Mouse (Mus musculus) liver, embryonic 12.5 days (tissue): Measurements from ENCODE around the gene Cpm. TPM values are rescaled to one million over a fixed set of nuclear protein-coding genes. Genes with fewer than 3 reads are reported as not detected.
"Not testable (repeated sequence)": the region's sequence is repeated elsewhere in the genome, so short reads cannot be mapped to it uniquely, and the experiment has no call there.

Experiments used
- ATAC-seq: fragments of 200-750 bp; cut with Nextera tagmentation; 2 replicates; pipeline ENCODE4 v1.8.0; 2017; ENCODE audit warnings: moderate number of reproducible peaks, mild to moderate bottlenecking, moderate library complexity
- H3K27ac ChIP-seq: fragments of 300-500 bp; sonication (generic); 2 replicates; pipeline ENCODE4 v1.5.1; 2016; ENCODE audit warnings: mild to moderate bottlenecking
- H3K27me3 ChIP-seq: fragments of 300-500 bp; sonication (generic); replicated peaks from 2 replicates; pipeline ENCODE4 v1.6.1; 2016; ENCODE audit warnings: mild to moderate bottlenecking, moderate library complexity
- H3K36me3 ChIP-seq: fragments of 300-500 bp; sonication (generic); 2 replicates; pipeline ENCODE4 v1.6.1; 2016; ENCODE audit warnings: mild to moderate bottlenecking, moderate library complexity
- H3K4me1 ChIP-seq: fragments of 300-500 bp; sonication (generic); 2 replicates; pipeline ENCODE4 v1.6.1; 2016
- H3K4me2 ChIP-seq: fragments of 300-500 bp; sonication (generic); 2 replicates; pipeline ENCODE4 v1.6.1; 2016; ENCODE audit warnings: mild to moderate bottlenecking, moderate library complexity
- H3K4me3 ChIP-seq: fragments of 300-500 bp; sonication (generic); 2 replicates; pipeline ENCODE4 v1.5.1; 2016; ENCODE audit warnings: mild to moderate bottlenecking, moderate library complexity
- H3K9ac ChIP-seq: fragments of 300-500 bp; sonication (generic); 2 replicates; pipeline ENCODE4 v1.6.1; 2016; ENCODE audit warnings: mild to moderate bottlenecking, moderate library complexity
- H3K9me3 ChIP-seq: fragments of 300-500 bp; sonication (generic); replicated peaks from 2 replicates; pipeline ENCODE4 v1.6.1; 2016; ENCODE audit warnings: mild to moderate bottlenecking, moderate library complexity
- WGBS: fragments of 180-500 bp; shearing (Covaris S2); methylation state at CpG from one replicate; pipeline ENCODE4 v1.1.7; 2016; ENCODE audit not compliant: insufficient replicate concordance; 5-methylcytosine and 5-hydroxymethylcytosine counted together
- polyA plus RNA-seq: library from polyadenylated mRNA; unstranded; fragments of >200 nt; fragmentation: Nextera tagmentation; extraction: Ambion mirVana; gene quantifications from 2 replicates; pipeline ENCODE4 v1.2.1, GENCODE M21; 2016

Gene Cpm
- polyA plus RNA-seq, 1 experiment from 2014 or later = 30.7 TPM

DNA sequence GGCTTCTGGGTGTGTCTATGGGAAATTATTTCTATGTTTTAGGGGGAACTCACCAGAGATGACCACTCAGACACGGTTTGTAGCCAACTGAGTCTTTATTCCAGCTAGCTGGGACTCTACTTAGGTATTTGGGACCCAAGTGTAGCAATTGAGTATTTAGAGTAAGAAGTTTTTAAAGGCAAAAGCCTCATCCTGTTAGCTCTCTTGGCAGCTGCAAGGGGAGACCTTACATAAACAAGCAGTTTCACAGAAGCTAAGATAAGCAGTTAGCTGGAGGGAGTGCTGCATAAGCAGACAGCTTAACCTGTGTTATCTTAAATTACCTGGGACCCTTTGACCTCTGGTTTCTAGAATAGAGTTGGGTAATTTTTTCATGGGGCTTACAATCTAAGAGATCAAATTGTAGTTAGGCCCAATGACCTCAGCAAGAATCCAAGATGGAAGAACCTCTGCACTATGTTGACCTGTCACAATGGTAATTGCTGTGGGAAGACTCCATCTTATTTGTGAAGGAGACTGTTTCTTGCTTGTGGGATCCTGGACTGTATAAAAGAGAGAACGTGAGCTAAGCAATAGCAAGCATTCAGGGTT is 18.4 kb upstream of the Cpm start:
- ATAC-seq = no peak
- H3K27me3 ChIP-seq = no peaks in the 10 kb centered on the region
- H3K9me3 ChIP-seq = no peaks in the 10 kb centered on the region
- no peak overlapping the region for H3K4me2 ChIP-seq
- no peak overlapping the region for H3K27ac ChIP-seq
- no peaks in the 10 kb centered on the region for H3K36me3 ChIP-seq
- WGBS = 58% methylated on average over 2 of the region's 2 CpGs
- H3K9ac ChIP-seq = no peak overlapping the region
- H3K4me1 ChIP-seq = no peaks in the 10 kb centered on the region
- H3K4me3 ChIP-seq = no peak overlapping the region

GRCm38 (mm10) chr10:117611503-117611902 is 17.8 kb upstream of the Cpm start:
- Histone ChIP-seq H3K9me3 (no peaks in the 10 kb centered on the region), H3K27ac (no peak overlapping the region), H3K4me1 (no peaks in the 10 kb centered on the region), H3K27me3 (no peaks in the 10 kb centered on the region), H3K4me2 (no peak overlapping the region), H3K9ac (no peak overlapping the region), H3K36me3 (no peaks in the 10 kb centered on the region), H3K4me3 (no peak overlapping the region)
- ATAC-seq = no peak
- 68% methylated on average over 2 of the region's 2 CpGs for whole genome bisulfite sequencing

- H3K9me3 ChIP-seq = no peaks in the 10 kb centered on the region
- no peak for ATAC-seq
- H3K27ac ChIP-seq = no peak overlapping the region
- WGBS = 60% methylated on average over 2 of the region's 2 CpGs
- no peaks in the 10 kb centered on the region for H3K27me3 ChIP-seq
- no peaks in the 10 kb centered on the region for H3K36me3 ChIP-seq
- no peak overlapping the region for H3K9ac ChIP-seq
- H3K4me1 ChIP-seq = no peaks in the 10 kb centered on the region
- H3K4me3 ChIP-seq = no peak overlapping the region
- H3K4me2 ChIP-seq = no peak overlapping the region
Measured at GRCm38 (mm10) chr10:117611976-117612375, 17.3 kb upstream of the Cpm start.

DNA sequence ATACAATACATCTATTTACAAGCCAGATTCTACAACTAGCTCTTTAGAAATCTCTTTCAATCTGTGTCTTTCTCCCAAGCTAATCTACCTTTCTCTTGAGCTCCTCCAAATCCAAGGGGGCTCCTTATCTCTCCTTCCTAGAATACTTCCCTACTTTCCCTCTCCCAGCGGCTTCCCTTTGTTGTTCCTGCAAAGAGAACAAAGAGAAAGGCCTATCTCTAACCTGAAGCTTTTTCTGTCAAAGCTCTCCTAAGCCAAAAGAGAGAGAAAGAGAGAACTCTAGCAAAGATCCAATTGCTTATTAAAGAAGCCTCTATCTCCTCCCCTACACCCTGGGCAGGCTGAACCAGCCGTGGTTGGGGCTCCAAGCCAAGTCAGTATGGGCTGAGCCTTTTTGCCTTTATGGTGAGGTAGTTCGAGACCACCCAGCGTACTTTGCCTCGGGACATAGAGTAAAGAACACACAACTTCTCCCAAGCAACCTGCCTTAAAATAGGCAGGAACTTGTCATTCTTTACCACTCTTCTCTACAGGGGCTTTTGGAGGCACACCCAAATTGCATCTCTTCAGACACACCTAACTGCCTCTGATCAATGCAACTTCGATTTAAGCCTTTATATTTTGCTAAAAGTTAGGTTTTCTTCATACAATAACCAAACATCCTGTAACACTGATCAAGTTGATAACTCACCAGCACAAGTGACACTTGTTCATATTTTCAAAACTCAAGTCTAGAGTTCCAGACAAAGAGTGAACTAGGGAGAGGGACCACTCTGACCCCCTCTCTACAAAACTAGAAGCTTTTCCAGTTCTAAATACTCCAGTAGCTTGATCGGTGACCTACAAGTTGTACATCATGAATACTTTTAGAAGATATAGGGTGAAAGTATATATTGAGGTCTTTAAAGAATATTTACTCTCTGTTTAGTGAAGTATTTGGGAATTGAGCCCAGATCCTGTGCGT is 16.4 kb upstream of the Cpm start:
- H3K36me3 ChIP-seq = no peaks in the 10 kb centered on the region
- H3K4me2 ChIP-seq = no peak overlapping the region
- ATAC-seq = no peak
- no peak overlapping the region for H3K4me3 ChIP-seq
- no peaks in the 10 kb centered on the region for H3K9me3 ChIP-seq
- H3K4me1 ChIP-seq = no peaks in the 10 kb centered on the region
- no peaks in the 10 kb centered on the region for H3K27me3 ChIP-seq
- no peak overlapping the region for H3K27ac ChIP-seq
- no peak overlapping the region for H3K9ac ChIP-seq
- WGBS = 69% methylated on average over 8 of the region's 8 CpGs

- no peaks in the 10 kb centered on the region for H3K9me3 ChIP-seq
- no peak overlapping the region for H3K4me2 ChIP-seq
- H3K4me1 ChIP-seq = no peaks in the 10 kb centered on the region
- no peak overlapping the region for H3K4me3 ChIP-seq
- no peaks in the 10 kb centered on the region for H3K27me3 ChIP-seq
- no peaks in the 10 kb centered on the region for H3K36me3 ChIP-seq
- no peak for ATAC-seq
- H3K27ac ChIP-seq = no peak overlapping the region
- 65% methylated on average over 6 of the region's 6 CpGs for WGBS
- no peak overlapping the region for H3K9ac ChIP-seq
Measured at GRCm38 (mm10) chr10:117613960-117614359, 15.3 kb upstream of the Cpm start.

- WGBS = 32% methylated on average over 3 of the region's 3 CpGs
- no peak for ATAC-seq
- no peak overlapping the region for H3K27ac ChIP-seq
- no peaks in the 10 kb centered on the region for H3K27me3 ChIP-seq
- no peak overlapping the region for H3K9ac ChIP-seq
- H3K9me3 ChIP-seq = no peaks in the 10 kb centered on the region
- no peak overlapping the region for H3K4me2 ChIP-seq
- H3K4me3 ChIP-seq = no peak overlapping the region
- no peaks in the 10 kb centered on the region for H3K36me3 ChIP-seq
- H3K4me1 ChIP-seq = no peaks in the 10 kb centered on the region
Measured at GRCm38 (mm10) chr10:117614387-117614786, 14.9 kb upstream of the Cpm start.

DNA sequence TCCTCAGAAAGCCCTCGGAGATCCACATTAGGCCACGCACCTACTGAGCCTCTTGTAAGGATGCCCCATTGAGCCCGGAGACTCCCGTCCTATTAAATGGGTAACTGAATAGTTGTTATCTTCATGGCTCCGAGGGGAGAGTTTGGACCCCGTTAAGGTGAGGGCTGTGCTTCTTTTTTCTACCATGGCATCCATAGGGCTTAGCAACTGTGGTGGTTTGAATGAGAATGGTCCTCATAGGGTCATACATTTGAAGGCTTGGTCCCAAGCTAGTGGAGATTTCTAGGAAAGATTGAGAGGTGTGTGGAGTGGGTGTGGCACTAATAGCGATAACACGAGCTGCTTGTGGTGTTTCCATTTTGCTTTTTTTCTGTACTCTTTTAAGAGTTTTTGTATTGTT is 14.1 kb upstream of the Cpm start:
- no peaks in the 10 kb centered on the region for H3K27me3 ChIP-seq
- no peaks in the 10 kb centered on the region for H3K4me1 ChIP-seq
- no peak overlapping the region for H3K4me2 ChIP-seq
- no peak overlapping the region for H3K4me3 ChIP-seq
- WGBS = 72% methylated on average over 8 of the region's 8 CpGs
- H3K9me3 ChIP-seq = no peaks in the 10 kb centered on the region
- no peak overlapping the region for H3K27ac ChIP-seq
- no peaks in the 10 kb centered on the region for H3K36me3 ChIP-seq
- H3K9ac ChIP-seq = no peak overlapping the region
- no peak for ATAC-seq

DNA sequence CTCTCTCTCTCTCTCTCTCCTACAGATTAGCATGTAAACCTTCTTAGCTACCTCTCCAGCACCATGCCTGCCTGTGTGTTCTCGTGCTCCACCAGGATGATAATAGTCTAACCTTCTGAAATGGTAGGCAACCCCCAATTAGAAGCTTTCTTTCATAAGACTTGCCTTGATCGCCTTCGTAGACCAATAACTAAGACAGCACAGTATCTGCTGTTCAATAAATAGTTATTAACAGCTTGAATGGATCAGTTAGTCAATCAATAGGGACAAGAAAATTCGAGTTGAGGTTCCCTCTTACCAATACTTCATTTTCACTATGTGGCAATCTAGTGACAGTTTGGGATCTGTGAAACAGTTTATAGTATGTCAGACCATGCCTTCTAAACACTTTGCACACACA is 13.6 kb upstream of the Cpm start:
- Histone ChIP-seq H3K27ac (no peak overlapping the region), H3K27me3 (no peaks in the 10 kb centered on the region), H3K9ac (no peak overlapping the region), H3K4me2 (no peak overlapping the region), H3K4me3 (no peak overlapping the region), H3K36me3 (no peaks in the 10 kb centered on the region), H3K4me1 (no peaks in the 10 kb centered on the region), H3K9me3 (no peaks in the 10 kb centered on the region)
- WGBS = 54% methylated on average over 4 of the region's 4 CpGs
- ATAC-seq = no peak

- no peak overlapping the region for H3K4me2 ChIP-seq
- no peak for ATAC-seq
- no peaks in the 10 kb centered on the region for H3K4me1 ChIP-seq
- no peaks in the 10 kb centered on the region for H3K36me3 ChIP-seq
- H3K9me3 ChIP-seq = no peaks in the 10 kb centered on the region
- no peak overlapping the region for H3K4me3 ChIP-seq
- H3K27me3 ChIP-seq = no peaks in the 10 kb centered on the region
- no peak overlapping the region for H3K9ac ChIP-seq
- no peak overlapping the region for H3K27ac ChIP-seq
- 74% methylated on average over 6 of the region's 6 CpGs for WGBS
Measured at GRCm38 (mm10) chr10:117616191-117616680, 13.1 kb upstream of the Cpm start.

GRCm38 (mm10) chr10:117616765-117617164 is 12.5 kb upstream of the Cpm start:
- H3K27ac ChIP-seq, ATAC-seq, H3K9ac ChIP-seq, H3K4me1 ChIP-seq, H3K36me3 ChIP-seq, H3K27me3 ChIP-seq, H3K4me2 ChIP-seq, H3K9me3 ChIP-seq, H3K4me3 ChIP-seq: not testable (repeated sequence)
- WGBS = 64% methylated on average over 4 of the region's 4 CpGs

GRCm38 (mm10) chr10:117617568-117618345 is 11.5 kb upstream of the Cpm start:
- H3K4me1 ChIP-seq = no peaks in the 10 kb centered on the region

More at GRCm38 (mm10) chr10:117617568-117618345, 11.5 kb upstream of the Cpm start:
- H3K9ac ChIP-seq = no peak overlapping the region
- no peak overlapping the region for H3K27ac ChIP-seq
- no peak overlapping the region for H3K4me3 ChIP-seq
- ATAC-seq = no peak
- H3K4me2 ChIP-seq = no peak overlapping the region
- no peaks in the 10 kb centered on the region for H3K27me3 ChIP-seq
- H3K9me3 ChIP-seq = no peaks in the 10 kb centered on the region
- no peaks in the 10 kb centered on the region for H3K36me3 ChIP-seq
- WGBS = 61% methylated on average over 3 of the region's 3 CpGs
